Mouse (Mus musculus) left cerebral cortex, adult 8-10 months (tissue): Measurements from ENCODE around the gene Nptxr. TPM values are rescaled to one million over a fixed set of nuclear protein-coding genes. Genes with fewer than 3 reads are reported as not detected.

Source experiments
- DNase-seq, 2 experiments: peaks; one replicate each; pipeline ENCODE4 v3.0.0; 2022; ENCODE audit warnings: low spot score in 2 of 2
- total RNA-seq, 4 experiments: library from RNA; stranded (reverse); gene quantifications; 2 replicates each; pipeline ENCODE4 v1.2.4; 2022

Nptxr gene
- total RNA-seq, 4 experiments from 2014 or later: 506 to 553 (median 527) TPM

DNA sequence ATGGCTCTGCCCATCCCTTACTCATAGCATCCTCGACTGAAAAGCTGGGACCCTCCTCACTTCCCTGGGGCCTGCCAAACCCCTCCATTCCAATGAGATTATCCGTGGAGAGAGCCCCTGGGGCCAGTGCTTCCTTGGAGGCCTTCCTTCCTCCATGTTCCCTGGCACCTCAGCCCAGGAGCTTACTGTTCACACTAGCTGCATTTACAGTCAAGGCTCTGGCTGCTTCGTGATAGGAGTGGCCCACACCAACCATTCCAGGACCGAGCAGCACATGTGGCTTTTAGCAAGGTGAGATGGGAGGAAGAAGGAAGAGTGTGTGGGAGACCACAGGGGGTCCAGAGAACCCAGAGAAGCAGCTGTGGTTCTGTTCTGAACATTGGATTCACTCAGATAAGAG lies 50.7 kb downstream of the Nptxr start:
- no peak for DNase-seq

- DNase-seq: no peak
These were observed 51.2 kb downstream of the Nptxr start for GRCm38 (mm10) chr15:79753420-79753752.

DNA sequence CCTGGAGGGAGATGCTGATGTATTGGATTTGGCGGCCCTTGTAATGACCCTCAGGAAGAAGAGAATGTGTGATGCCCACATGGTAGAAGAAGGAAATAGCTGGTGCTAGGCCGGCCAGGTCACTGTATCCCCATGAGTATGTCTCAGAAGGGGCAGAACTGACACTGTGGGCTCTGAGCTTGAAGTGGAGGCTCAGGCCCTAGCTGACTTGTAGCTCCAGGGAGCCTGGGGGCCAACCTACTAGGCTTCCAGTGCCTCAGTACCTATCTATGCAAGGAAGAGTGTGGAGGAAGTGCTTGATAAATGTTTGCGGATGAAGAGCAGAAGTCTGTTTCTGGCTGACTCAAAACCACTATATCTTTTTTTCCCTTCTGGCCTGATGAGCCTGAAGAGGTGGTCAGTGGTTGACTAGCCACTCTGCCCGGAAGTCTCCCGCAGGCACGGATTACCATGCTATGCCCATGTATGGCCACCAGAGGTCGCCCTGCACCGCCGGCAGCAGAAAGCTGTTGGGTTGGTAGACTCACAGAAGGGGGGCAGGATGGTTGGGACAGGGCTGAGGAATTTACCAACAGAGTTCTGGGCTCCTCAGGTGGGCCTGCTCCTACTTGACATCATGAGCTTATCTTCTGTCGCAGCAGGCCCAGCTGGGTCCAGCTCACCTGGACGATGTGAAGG lies 51.7 kb downstream of the Nptxr start:
- peak in 1 of 2 experiments; percentile 74 for DNase-seq

GRCm38 (mm10) chr15:79751772-79752171 lies 52.8 kb downstream of the Nptxr start:
- DNase-seq: no peak

DNA sequence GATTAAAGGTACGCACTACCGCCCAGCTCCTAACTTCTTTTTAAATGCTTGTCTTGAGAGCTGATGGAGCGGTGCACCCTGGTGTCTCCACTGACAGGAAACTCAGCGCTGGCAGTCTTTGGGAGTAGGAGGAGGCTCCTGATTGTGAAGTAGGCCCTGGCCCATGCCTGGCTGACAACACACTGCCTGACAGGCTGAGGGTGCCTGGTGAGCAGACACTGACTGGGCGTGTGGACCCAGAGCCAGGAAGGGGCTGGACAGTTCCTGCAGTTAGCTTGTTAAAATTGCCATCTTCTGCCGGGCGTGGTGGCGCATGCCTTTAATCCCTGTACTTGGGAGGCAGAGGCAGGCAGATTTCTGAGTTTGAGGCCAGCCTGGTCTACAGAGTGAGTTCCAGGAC lies 54.3 kb downstream of the Nptxr start:
- DNase-seq: no peak

GRCm38 (mm10) chr15:79749162-79749561 lies 55.4 kb downstream of the Nptxr start:
- no peak for DNase-seq

DNA sequence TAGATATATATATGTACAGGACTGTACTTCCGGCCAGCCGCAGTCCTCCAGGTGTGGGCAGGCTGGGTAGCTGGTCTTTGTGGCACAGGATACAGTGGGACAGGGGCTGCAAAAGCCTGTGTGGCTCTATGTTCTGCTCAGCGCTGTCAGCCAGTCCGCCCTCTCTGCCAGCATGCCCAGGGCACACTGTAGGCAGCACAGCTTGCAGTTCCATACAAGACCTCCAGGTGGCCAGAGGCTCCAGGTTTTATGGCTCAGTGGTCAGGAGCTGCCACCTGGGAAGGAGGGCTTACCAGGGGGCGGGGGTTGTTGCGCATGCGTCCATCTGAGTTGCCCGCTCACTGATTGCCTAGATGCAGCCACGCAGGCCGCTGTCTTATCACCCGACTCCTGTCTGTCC lies 56.6 kb downstream of the Nptxr start:
- DNase-seq: no peak

- DNase-seq: no peak
These were observed 58.7 kb downstream of the Nptxr start for GRCm38 (mm10) chr15:79745883-79746282.

DNA sequence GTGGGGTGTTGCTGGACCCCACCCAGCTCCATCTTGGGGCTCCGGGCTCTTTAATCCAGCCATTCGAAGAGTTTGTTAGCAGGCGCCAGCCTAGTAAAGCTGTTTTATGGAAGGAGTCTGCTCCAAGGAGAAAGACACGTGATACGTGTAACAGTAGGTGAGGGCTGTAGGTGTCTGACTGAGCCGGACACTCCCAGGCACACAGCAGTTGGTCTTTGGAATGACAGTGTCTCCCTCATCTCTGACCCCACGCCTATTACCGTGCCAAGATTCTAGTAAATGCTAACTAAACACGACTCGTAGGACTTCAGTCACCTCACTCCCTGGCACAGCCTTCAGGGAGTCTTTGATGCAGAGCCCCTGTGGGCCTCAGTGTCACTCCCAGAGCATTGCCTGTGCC lies 59.3 kb downstream of the Nptxr start:
- DNase-seq: no peak

DNA sequence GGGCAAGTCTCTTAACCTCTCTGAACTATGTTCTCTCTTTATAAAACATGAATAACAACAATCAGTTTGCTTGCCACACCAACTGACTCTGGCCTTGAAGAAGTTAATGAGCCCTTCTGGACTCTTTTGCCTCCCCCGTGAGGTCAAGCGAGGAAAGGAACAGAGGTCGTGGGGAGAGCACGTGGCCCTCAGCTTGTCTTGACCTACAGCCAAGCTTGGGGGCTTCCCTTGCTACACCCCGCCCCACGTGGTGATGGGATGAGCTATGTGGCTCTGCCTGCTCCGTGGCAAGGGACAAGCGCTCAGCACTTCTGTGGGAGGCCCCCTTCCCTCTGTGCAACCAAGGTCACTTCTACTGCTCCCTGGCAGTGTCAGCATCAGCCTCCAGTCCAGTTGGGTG lies 59.8 kb downstream of the Nptxr start:
- DNase-seq: no peak

GRCm38 (mm10) chr15:79744001-79744400 lies 60.6 kb downstream of the Nptxr start:
- DNase-seq: no peak

DNA sequence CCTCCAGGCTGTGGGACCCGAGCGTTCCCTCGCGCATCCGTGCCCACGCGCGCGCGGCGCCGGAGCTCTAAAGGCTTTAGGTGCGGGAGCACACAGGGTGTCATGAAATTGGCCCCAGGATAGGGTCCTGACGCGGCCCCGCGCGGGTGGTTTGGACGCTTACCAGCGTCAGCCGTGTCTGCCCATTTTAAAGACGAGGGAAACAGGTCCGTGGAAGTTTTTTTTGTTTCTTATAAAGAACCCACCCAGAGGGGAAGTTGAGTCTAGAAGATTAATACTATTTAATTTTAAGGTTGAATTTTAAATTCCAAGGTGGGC lies 61.9 kb downstream of the Nptxr start:
- DNase-seq: no peak

DNA sequence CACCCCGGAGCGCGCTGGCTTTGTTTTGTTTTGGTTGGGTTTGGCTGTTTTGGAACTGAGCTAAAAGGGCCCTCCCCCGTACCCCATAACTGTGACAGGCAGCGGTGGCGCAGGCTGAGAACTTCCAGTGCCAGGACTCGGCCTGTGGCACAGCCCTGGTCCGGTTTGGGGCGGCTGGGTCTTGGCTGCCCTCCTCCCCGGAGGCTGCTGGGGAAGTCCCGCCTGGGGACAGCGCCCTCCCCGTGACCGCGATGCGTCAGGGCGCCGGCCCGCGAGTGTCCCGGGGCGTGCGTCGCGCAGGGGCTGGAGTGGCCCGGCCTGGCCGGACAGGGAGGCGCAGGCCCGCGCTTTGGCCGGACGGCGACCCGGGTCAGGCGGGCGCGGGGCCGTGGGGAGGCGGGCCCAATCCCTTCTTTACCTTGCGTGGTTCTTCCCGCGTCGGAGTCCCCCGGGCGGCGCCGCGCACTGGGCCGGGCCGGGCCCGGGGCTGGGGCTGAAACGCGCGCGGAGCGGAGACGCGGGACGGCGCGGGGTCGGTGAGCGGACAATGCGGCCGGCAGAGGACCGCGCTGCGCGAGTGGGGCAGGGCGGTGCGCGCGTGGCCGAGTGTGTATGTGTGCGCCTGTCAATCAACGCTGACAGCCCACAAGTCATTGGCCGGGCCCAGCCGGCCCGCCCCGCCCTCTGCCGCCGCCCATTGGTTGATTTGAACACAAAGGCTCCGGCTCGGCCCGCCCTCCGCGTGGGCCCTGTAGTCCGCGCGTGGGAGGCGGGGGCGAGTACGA lies 62.5 kb downstream of the Nptxr start, which contains the start of gene Sun2:
Gene Sun2, minus strand, starts transcription at position 616 of the 785 bp plus-strand sequence.
- peak; percentile 88 to 92 for DNase-seq

- DNase-seq: no peak
These were observed 63.2 kb downstream of the Nptxr start for GRCm38 (mm10) chr15:79741173-79741858.

DNA sequence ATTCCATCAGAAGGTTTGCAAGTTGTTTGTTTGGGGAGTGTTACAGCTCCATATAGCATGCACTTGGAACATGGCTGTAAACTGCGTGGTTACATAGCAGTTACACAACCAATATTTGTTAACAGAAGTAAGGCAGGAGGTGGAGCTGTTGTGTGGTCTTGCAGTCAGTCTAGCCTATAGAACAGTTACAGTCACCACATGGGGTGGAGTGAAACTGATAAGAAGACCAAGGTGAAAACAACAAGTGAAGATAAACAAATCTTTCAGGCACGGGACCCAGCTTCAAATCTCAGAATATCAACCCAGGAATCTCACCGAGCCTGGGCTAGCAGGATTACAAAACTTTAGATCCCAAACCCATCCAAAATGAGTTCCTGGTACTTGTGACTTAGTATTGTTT lies 63.8 kb downstream of the Nptxr start:
- DNase-seq: no peak

Other genes with a start within 250 kb of the Nptxr start
- gene Dmc1, start 199.7 kb downstream of the Nptxr start, total RNA-seq: 1 to 10 TPM in 2 of 4 experiments, under 1 TPM in 2; 0.17 to 1.8 (median 0.92) TPM
- 10 to 100 TPM; 10.4 to 11.4 (median 10.6) TPM for gene Fam227a, start 145.8 kb downstream of the Nptxr start, total RNA-seq
- gene Cby1, start 145.6 kb downstream of the Nptxr start, total RNA-seq: 10 to 100 TPM; 42.9 to 48.2 (median 46.4) TPM
- gene Tomm22, start 133.9 kb downstream of the Nptxr start, total RNA-seq: 100 to 1,000 TPM in 2 of 4 experiments, 10 to 100 TPM in 2; 87.9 to 109 (median 103) TPM
- gene Josd1, start 116.8 kb downstream of the Nptxr start, total RNA-seq: 10 to 100 TPM; 56.0 to 62.3 (median 60.6) TPM
- gene Gtpbp1, start 113.9 kb downstream of the Nptxr start, total RNA-seq: 10 to 100 TPM; 48.5 to 60.5 (median 55.9) TPM
- 10 to 100 TPM; 50.4 to 71.2 (median 63.2) TPM for gene Sun2, start 62.2 kb downstream of the Nptxr start, total RNA-seq
- gene Dnal4, start 26.9 kb downstream of the Nptxr start, total RNA-seq: 10 to 100 TPM; 49.3 to 56.8 (median 52.9) TPM
- gene Npcd, start 29.5 kb upstream of the Nptxr start, total RNA-seq: 10 to 100 TPM; 14.8 to 25.9 (median 19.3) TPM
- gene Cbx6, start 29.9 kb upstream of the Nptxr start, total RNA-seq: 100 to 1,000 TPM; 293 to 319 (median 310) TPM
- gene Apobec3, start 86.9 kb upstream of the Nptxr start, total RNA-seq: 1 to 10 TPM; 4.3 to 8.1 (median 6.0) TPM
- 10 to 100 TPM; 51.4 to 59.9 (median 55.5) TPM for gene Cbx7, start 166.4 kb upstream of the Nptxr start, total RNA-seq
- gene Pdgfb, start 210.2 kb upstream of the Nptxr start, total RNA-seq: 10 to 100 TPM; 26.4 to 31.9 (median 28.1) TPM